Mouse (Mus musculus) heart, postnatal 0 days (tissue): ENCODE results near the gene Ndrg2. TPM values are rescaled to one million over a fixed set of nuclear protein-coding genes. Genes with fewer than 3 reads are reported as not detected.

Experiments used
- ATAC-seq: fragments of 200-750 bp; cut with Nextera tagmentation; 2 replicates; pipeline ENCODE4 v1.8.0; 2017; ENCODE audit warnings: low read depth, moderate number of reproducible peaks, moderate library complexity; ENCODE audit not compliant: insufficient read depth
- DNase-seq: peaks from one replicate; pipeline ENCODE4 v3.0.0-alpha.2; 2016; ENCODE audit warnings: low spot score
- H3K27ac ChIP-seq: fragments of 300-500 bp; sonication (generic); 2 replicates; pipeline ENCODE4 v1.5.1; 2014; ENCODE audit warnings: low read depth, mild to moderate bottlenecking
- H3K27me3 ChIP-seq: fragments of 300-500 bp; sonication (generic); 2 replicates; pipeline ENCODE4 v1.6.1; 2014; ENCODE audit warnings: low read length, mixed read lengths; ENCODE audit not compliant: control insufficient read depth, insufficient read depth
- H3K36me3 ChIP-seq: fragments of 300-500 bp; sonication (generic); replicated peaks from 2 replicates; pipeline ENCODE4 v1.6.1; 2014; ENCODE audit warnings: low read length, mixed read lengths; ENCODE audit not compliant: control insufficient read depth, insufficient read depth
- H3K4me1 ChIP-seq: fragments of 300-500 bp; sonication (generic); 2 replicates; pipeline ENCODE4 v1.6.1; 2014; ENCODE audit warnings: antibody characterized with exemption; ENCODE audit not compliant: control insufficient read depth, insufficient read depth
- H3K4me2 ChIP-seq: fragments of 300-500 bp; sonication (generic); 2 replicates; pipeline ENCODE4 v1.6.1; 2014; ENCODE audit warnings: low read depth, mild to moderate bottlenecking, low read length, moderate library complexity
- H3K4me3 ChIP-seq: fragments of 300-500 bp; sonication (generic); 2 replicates; pipeline ENCODE4 v1.5.1; 2014; ENCODE audit warnings: low read depth, low read length
- H3K9ac ChIP-seq: fragments of 300-500 bp; sonication (generic); replicated peaks from 2 replicates; pipeline ENCODE4 v1.6.1; 2014; ENCODE audit warnings: low read depth, low read length, mixed read lengths
- H3K9me3 ChIP-seq: fragments of 300-500 bp; sonication (generic); replicated peaks from 2 replicates; pipeline ENCODE4 v1.6.1; 2016; ENCODE audit warnings: low read length; ENCODE audit not compliant: control insufficient read depth
- CTCF ChIP-seq: IDR thresholded peaks from 2 replicates; pipeline ENCODE4 v1.5.1; 2016; ENCODE audit warnings: antibody characterized with exemption, control low read depth, low read depth
- EP300 ChIP-seq: IDR thresholded peaks from 2 replicates; pipeline ENCODE4 v1.6.1; 2016; ENCODE audit warnings: antibody characterized with exemption, low read depth
- WGBS: fragments of 180-500 bp; shearing (Covaris S2); extraction: QIAGEN DNeasy Blood & Tissue Kit; methylation state at CpG from one replicate; pipeline ENCODE4 v1.1.7; 2014; 5-methylcytosine and 5-hydroxymethylcytosine counted together
- polyA plus RNA-seq: library from polyadenylated mRNA; unstranded; fragments of >200 nt; fragmentation: Nextera tagmentation; extraction: Ambion mirVana; gene quantifications from 2 replicates; pipeline ENCODE4 v1.2.1, GENCODE M21; 2015
- total RNA-seq: library from RNA; depleted of rRNA; stranded (reverse); fragments of >200 nt; gene quantifications from 2 replicates; pipeline ENCODE4 v1.2.3, GENCODE M21; 2014; ENCODE audit warnings: low replicate concordance

The Ndrg2 gene
- total and polyA plus RNA-seq, 2 experiments from 2014 or later = 591 to 1,158 TPM

- peak; percentile 91 for ATAC-seq
- H3K9ac ChIP-seq = peak overlapping the region; percentile 86
- under 1% methylated on average over 58 of the region's 58 CpGs for WGBS
- no peaks in the 10 kb centered on the region for H3K9me3 ChIP-seq
- peak; percentile 90 for DNase-seq
- TF ChIP-seq EP300 = no peak
- no peak for TF ChIP-seq CTCF
- peaks cover 29% of the 10 kb centered on the region for H3K36me3 ChIP-seq
- peak overlapping the region; percentile 96 for H3K4me2 ChIP-seq
- H3K27ac ChIP-seq = peak overlapping the region; percentile 99
- peak overlapping the region; percentile 75 for H3K4me3 ChIP-seq
- H3K27me3 ChIP-seq = no peaks in the 10 kb centered on the region
- peaks cover 24% of the 10 kb centered on the region for H3K4me1 ChIP-seq
Observed at GRCm38 (mm10) chr14:51913062-51913959, 647 bp downstream of the Ndrg2 start.

DNA sequence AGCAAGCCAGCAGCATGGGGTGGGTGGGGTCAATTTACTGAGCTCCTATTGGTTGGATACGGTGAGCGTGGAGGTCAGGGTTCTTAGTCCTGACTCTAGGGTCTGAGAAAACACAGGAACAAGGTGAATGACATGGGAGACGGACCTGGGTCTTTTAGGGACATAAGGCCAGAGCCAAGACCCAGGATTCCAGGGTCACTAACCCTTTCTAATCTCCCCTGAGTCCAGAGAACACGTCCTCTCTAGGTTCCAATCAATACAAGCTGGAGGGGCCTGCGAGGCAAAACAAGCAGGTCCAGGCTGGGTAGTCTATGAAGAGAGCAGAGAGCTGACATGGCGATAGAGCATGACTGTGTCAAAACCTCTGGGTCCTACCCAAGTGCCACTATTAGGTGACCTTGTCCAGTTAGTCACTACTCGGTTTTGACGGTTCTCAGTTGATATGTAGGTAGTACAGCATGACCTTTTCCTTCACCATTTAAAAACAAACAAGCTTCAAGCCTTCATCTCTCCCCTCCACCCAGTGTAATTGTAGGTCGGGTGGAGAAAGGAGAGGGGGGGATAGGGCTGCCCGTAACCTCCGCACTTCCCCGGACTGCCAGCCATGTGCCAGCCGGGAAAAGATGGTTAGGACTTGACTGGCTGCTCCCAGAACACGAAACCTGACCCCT lies 1.4 kb downstream of the Ndrg2 start:
- H3K9me3 ChIP-seq = no peaks in the 10 kb centered on the region
- TF ChIP-seq EP300 = no peak
- TF ChIP-seq CTCF = no peak
- peak overlapping the region; percentile 86 for H3K9ac ChIP-seq
- no peaks in the 10 kb centered on the region for H3K27me3 ChIP-seq
- H3K27ac ChIP-seq = peak overlapping the region; percentile 99
- H3K36me3 ChIP-seq = peaks cover 37% of the 10 kb centered on the region
- DNase-seq = no peak
- peak overlapping the region; percentile 96 for H3K4me2 ChIP-seq
- peak; percentile 6 for ATAC-seq
- WGBS = 7% methylated on average over 14 of the region's 14 CpGs
- peak overlapping the region; percentile 75 for H3K4me3 ChIP-seq
- H3K4me1 ChIP-seq = peaks cover 24% of the 10 kb centered on the region

DNA sequence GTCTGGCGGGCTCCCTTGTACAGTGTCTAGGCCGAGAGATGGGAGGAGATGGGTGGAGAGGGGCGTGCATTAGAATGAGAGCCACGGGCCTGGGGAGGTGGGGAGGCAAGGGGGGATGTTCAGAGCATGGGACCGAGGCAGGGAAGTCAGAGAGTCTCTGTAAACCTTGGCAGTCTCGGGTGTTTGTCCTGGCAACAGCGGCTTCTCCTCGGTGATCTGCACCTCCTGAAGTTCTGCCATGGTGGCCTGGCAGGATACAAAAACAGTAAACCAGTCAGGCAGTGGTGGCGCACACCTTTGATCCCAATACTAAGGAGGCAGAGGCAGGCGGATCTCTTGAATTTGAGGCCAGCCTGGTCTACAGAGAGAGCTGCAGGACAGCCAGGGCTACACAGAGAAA lies 2.7 kb downstream of the Ndrg2 start:
- Histone ChIP-seq H3K9ac (no peak overlapping the region), H3K27me3 (no peaks in the 10 kb centered on the region), H3K36me3 (peaks cover 49% of the 10 kb centered on the region), H3K27ac (peak overlapping the region; percentile 99; the same call in 1 of the 2 replicates), H3K4me1 (peaks cover 24% of the 10 kb centered on the region), H3K4me3 (peak overlapping the region; percentile 75; the same call in 1 of the 2 replicates), H3K9me3 (no peaks in the 10 kb centered on the region), H3K4me2 (peak overlapping the region; percentile 96)
- DNase-seq (no peak), ATAC-seq (no peak)
- WGBS = 80% methylated on average over 10 of the region's 10 CpGs
- TF ChIP-seq EP300 = no peak
- TF ChIP-seq CTCF = no peak

DNA sequence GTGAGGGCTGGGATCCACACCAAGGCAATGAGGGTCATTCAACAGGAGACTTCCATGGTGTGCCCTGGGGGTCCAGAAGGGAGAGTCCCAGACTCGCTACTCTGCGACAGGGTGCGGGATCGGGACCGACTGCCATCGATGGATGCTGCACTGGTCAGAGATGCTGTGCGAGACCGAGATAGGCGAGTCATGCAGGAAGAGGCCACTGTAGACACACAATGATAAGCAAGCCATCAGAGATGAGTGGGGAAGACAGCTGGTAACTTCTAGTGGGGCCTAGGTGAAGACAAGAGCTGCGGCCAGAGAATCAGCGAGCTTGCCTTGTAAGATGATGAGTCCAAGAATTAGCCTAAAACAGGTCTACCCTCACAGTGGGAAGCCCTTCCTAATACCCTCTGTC lies 7.9 kb downstream of the Ndrg2 start:
- Histone ChIP-seq H3K4me3 (no peak overlapping the region), H3K4me1 (0 out of 2 replicates have a peak, but pooled peaks cover 1% of the 10 kb centered on the region), H3K36me3 (peaks cover 59% of the 10 kb centered on the region), H3K4me2 (no peak overlapping the region), H3K27ac (no peak overlapping the region), H3K27me3 (no peaks in the 10 kb centered on the region), H3K9ac (no peak overlapping the region), H3K9me3 (no peaks in the 10 kb centered on the region)
- ATAC-seq (no peak), DNase-seq (no peak)
- 72% methylated on average over 11 of the region's 11 CpGs for WGBS
- TF ChIP-seq EP300 = no peak
- TF ChIP-seq CTCF = no peak

GRCm38 (mm10) chr14:51904706-51905105 lies 9.3 kb downstream of the Ndrg2 start:
- TF ChIP-seq CTCF (peak; percentile 44), EP300 (no peak)
- H3K36me3 ChIP-seq = peaks cover 45% of the 10 kb centered on the region

More at GRCm38 (mm10) chr14:51904706-51905105, 9.3 kb downstream of the Ndrg2 start:
- ATAC-seq (no peak), DNase-seq (no peak)
- Histone ChIP-seq H3K27me3 (no peaks in the 10 kb centered on the region), H3K4me3 (no peak overlapping the region), H3K4me1 (no peaks in the 10 kb centered on the region), H3K9me3 (no peaks in the 10 kb centered on the region), H3K9ac (no peak overlapping the region), H3K27ac (no peak overlapping the region), H3K4me2 (no peak overlapping the region)
- 62% methylated on average over 7 of the region's 7 CpGs for WGBS
